Mouse (Mus musculus): Measurements from ENCODE around the gene Isyna1.

Isyna1 gene

DNA sequence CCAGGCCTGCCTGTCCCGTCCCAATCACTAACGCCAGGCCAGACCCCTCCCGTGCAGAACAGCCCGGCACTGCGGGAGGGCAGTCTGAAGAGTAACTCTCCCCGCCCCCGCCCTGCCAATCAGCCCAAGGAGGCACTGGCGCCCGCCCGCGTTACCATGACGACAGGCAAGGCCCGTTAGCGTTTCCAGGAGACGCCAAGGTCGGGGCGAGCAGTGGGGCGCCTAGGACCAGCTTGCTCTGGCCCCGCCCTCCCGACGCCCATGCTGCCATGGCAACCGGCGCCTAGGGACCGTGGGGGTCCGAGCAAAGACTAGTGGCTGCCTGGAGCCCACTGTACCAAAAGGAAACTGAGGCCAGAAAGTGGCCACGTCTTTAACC lies 7.1 kb downstream of the Isyna1 start:
- in situ Hi-C loops (cut with MboI; ENCODE audit: low sequenced_read_pairs) = no loop called here

DNA sequence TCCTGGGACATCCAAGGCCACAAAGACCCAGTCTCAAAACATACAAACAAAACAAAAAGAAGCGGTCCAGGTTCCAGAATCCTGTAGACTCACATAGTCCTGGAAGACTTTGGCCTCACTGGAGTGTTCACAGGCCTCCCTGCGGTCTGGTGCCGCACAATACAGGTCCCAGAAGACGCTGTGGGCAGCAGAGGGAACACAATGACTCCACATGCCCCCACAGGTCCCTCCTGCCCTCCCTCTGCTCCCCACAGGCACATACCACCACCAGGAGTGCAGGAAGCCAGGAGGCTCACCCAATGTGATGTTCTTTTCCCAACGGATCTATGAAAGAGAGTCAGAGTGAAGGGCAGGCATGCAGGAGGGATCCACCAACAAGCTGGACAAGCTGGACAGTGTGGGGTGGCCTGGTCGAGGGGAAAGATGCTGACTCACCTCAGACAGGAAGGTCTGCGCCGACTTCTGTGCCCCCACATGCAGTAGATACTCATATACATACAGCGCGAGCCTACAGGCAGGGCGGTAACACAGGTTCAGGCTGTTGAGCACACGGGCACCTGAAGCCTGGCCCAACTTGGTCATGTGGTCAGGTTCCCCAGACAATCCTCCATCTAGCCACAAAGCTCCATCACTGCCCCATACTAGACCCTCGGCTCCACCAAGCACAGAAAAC lies 8.1 kb downstream of the Isyna1 start:
- in situ Hi-C loops (cut with MboI; ENCODE audit: low sequenced_read_pairs) = no loop called here

DNA sequence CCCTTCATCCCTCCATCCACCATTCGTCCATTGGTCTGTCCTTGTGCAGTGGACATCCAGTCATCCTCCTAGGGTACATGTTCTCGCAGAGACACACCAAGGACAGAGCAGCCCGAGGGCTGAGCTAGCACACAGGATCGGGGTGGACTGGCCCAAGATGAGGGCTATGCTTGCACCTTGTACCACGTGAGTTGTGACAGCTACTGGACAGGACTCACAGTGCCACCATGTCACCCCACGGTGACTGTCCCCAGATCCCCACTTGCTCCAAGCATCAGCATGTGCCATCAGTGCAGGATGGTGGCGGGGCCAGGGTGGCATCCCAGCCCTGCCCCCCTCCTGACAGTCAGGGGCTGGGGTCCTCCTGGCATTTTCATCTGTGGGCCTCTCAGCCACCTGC lies 10.4 kb downstream of the Isyna1 start:
- in situ Hi-C loops (cut with MboI; ENCODE audit: low sequenced_read_pairs) = no loop called here

DNA sequence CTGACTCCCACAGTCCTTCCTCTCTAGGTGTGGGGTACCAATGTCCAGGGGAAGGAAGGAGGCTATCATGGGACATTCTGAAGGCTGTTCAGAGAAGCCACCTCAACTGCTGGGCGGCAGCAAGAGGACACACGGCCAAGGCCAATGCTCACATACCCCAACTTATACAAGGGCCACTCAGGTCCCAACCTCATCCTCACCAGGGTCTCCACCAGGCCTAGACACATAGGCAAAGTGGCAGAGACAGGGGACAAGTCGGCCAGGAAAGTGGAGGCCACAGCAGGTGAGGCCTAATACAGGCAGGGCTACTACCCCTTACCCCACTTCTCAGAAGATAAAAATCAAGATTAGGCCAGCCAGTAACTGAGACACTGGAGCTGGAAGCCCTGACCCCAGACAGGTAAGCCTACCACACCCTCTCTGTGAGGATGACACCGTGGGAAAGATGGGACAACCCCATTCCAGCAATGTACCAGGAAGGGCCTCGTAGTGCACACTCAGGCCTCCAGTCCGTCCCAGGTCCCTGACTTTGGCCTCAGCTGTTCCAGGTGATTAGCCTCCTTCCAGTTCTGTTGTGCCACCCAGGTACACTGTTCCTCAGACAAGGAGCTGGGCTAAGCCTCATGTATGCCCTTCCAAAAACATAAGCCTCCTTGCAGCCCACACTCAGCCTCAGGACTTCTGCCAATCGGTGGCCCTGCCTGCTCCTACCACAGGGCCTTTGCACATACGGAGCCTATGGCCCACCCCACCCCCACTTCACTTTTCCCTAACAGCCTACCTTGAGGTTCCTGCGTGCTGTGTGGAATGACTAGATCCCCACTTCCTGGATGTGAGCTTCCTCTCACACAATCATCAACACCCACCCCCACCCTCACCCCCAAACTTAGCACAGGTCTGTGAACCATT lies 12.0 kb downstream of the Isyna1 start:
- in situ Hi-C loops (cut with MboI; ENCODE audit: low sequenced_read_pairs) = no loop called here

DNA sequence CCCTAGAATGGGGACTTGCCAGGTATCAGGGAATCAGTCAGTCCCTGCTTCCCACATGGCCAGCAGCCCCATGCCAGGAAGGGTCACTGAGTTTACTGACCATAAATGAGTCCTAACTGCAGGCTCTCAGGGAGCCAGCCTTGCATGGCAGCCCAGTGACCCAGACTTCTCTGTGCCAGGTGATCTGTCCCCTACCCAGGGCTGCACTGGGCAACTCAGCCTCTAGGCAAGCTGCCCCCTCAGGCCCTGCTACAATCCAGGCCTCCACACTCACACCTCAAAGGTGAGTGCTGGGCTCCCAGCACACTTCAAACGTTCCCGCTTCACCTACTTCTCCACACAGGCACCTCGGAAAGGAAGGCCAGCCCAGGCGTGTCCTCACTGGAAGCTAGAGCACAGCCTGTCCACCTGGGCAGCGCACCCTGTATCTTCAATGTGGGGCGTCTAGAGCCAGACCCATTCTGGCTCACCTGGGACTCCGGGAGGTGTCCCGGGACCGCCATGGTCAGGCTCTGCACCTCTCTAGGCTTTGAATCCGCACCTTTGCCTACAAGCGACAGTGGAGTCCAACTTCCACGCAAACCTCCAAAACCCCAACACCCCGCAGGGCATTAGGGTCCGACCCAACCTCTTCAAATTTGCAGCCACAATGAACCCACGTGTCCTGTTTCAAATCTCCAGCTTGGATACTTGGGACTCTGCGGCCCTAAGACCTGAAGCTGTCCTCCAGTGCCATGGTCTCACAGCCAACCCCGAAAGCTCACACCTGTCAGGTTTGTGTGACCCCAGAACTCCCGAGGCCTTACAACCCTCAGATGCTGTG lies 12.8 kb downstream of the Isyna1 start:
- in situ Hi-C loops (cut with MboI; ENCODE audit: low sequenced_read_pairs) = no loop called here

DNA sequence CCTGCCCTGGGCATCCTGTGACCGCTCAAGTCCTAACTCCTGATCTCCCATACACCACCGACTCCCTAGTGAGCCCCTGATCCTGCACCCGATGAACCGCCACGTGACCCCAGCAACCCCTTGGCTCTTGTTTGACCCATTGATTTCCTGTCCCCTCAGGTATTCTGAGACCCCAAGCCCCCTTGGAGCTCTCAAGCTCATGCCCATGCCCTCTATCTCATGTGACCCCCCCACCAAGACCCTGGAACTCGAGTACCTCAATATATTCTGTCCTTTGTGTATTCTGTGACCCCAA lies 13.4 kb downstream of the Isyna1 start:
- in situ Hi-C loops (cut with MboI; ENCODE audit: low sequenced_read_pairs) = no loop called here

DNA sequence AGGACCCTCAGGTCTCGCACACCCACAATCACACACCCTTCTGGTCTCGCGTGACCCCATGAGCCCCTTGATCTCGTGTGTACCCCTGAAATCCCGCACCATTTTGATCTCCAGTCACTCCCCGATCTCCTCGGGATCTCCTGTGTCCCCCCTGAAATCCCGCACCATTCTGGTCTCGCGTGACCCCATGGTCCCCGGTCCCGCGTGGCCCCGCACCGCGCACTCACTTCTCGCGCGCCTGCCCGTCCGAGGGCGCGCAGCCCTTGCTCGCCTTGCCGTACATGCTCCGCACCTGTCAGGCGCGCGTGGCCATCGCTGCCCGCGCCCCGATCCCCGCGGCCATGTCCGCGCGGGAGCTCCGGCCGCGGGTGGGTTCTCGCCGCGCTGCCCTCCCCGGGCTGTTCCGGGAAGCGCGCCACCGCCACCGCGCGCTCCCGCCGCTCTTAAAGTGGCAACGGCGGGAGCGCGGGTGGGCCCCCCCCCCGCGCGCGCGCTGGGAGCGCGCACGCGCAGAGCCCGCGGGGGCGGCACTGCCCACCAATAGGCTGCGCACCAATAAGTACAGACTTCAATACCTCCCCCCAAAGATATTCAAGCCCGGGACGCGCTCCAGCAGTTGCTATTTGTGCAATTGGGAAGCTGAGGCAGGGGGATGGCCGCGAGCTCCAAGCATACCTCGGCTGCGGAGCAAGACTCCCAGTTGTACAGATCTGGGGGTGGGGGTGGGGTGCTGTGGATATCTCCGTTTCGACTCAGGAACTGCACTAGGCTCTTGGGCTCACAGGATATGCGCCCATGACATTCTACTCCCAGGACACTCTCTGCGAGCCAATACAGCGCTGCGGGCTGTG lies 13.9 kb downstream of the Isyna1 start:
- in situ Hi-C loops (cut with MboI; ENCODE audit: low sequenced_read_pairs) = no loop called here

DNA sequence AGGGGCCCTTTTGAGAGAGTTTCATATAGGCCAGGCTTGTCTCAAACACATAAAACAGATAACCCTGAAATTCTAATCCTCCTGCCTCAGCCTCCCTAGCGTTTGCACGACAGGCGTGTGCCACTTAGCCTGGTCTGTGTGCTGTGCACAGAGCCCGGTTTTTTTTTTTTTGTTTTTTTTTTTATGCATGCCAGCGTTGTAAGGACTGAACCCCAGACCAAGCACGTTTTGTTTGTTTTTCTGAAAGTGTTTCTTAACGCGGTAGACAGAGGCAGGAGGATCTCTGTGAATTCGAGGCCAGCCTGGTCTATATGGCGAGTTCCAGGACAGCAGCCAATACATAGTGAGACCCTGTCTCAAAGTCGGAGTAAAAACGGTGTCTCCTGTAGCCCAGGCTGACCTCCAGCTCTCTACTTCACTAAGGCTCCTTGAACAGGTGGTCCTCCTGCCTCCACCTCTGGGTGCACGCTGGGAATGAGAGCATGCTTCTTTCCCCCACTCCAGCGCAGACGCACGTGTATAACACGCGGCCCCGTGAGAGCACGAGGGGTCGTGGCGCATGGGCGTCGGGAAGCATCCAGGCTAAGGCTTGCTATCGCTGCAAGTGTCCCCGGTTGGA lies 14.7 kb downstream of the Isyna1 start, which contains the start of gene Ssbp4:
TSS of gene Ssbp4 (minus strand) at position 124 of the 619 bp plus-strand sequence.
- in situ Hi-C loops (cut with MboI; ENCODE audit: low sequenced_read_pairs) = no loop called here

DNA sequence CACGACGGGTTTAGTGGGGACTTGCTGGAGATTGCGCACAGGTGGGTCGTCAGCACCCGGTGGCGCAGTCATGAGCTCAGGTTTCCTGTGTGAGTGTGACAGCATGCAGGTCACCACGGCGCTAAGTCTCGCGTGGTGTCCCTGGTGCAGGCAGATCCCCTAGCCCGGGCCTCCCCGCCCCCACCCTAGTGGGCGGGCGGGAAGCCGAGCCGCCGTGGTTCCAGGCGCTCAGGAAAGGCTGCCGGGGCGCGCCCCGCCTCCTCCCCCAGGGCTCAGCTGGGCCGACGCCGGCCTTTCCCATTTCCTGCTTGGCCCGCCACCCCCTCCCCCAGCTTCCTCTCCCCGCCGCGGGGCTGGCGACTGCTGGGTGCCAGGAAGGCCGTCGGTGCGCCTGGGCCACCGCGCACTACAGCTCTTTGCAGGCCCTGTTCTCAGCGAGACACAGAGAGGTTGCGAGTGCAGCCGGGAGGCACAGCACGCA lies 15.2 kb downstream of the Isyna1 start:
- in situ Hi-C loops (cut with MboI; ENCODE audit: low sequenced_read_pairs) = no loop called here

DNA sequence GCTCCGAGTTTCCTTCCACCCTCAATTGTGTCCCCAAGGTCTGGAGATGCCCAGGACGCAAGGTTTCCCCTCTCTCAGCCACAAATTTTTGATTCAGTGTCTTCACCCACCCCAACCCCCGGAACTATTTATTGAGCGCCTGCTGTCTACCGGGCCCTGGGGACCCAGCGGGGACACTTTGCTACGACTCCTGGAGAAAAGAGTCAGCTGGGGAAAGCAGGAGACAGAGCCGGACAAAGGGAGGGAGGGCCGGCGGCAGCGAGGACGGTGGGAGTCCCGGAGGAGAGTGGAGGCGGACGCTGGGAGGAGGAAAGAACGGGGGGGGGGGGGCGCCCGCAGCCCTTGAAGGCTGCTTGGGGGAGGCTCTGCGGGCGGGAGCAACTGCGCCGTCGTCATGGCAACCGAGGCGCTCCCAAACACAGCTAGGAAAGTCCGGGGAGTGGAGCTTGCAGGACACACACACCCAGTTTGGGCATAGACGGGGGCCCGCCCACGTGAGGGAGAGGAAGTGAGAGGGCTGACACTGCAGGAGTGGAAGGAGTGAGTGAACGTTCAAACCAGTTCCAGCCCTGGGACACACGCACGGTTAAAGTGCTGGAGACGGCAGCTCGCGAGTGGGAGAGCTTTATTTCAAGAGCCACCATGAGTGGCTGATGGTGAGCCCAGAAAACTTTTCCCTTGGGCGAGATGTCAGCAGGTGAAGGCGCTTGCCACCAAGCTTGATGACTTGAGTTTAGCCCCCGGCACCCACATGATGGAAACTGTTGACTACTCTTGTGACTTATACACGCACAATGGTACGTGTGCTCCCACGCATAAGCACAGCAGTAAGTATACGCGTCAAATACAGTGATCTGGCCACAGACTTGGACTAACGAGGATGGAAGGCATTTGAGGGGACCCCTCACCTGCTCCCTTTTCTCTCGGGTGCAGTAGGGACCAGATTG lies 15.9 kb downstream of the Isyna1 start:
- in situ Hi-C loops (cut with MboI; ENCODE audit: low sequenced_read_pairs) = no loop called here

DNA sequence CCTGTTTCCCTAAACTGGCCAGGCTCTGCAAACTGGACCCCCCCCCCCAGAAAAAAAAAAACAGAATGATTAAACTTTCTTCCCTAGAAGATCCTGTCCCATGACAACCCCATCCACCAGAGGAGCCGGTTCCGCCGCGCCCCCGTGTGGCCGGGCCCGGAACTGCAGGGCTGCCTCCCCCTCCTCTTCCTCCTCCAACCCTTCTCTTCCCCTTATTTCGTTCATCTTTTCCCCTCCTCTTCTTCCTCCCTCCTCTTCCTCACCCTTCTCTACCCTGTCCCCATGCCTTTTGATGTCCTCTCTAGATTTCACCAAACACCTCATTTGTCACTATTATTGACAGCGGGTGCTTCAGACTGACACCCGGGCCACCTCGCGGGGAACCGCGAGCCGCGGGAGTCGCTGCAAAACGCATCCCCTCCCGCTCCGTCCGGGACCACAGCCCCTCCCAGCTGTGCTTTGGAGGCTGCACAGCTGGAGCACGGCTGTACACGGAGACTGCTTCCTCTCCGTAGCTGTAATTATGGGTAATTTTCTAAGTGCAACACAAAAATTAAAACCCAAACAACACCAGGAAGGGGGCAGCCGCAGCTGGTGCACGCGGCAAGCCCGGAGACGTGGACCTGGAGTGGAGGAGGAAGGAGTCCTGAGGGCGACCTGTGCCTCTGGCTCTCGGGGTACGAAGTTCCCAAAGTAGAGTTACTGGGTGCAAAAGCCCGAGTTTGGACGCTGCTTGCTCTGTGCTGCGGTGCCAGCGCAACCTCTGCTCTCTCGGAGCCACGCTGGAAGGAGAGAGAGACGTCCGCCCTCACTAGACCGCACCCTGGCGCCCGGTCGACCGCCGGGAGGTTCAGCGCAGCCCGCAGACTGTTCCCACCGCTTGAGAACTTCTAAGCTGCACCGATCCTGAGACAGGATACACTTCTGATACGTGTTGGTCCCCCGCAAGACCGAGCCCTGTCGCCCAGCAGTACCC lies 16.9 kb downstream of the Isyna1 start:
- in situ Hi-C loops (cut with MboI; ENCODE audit: low sequenced_read_pairs) = no loop called here

DNA sequence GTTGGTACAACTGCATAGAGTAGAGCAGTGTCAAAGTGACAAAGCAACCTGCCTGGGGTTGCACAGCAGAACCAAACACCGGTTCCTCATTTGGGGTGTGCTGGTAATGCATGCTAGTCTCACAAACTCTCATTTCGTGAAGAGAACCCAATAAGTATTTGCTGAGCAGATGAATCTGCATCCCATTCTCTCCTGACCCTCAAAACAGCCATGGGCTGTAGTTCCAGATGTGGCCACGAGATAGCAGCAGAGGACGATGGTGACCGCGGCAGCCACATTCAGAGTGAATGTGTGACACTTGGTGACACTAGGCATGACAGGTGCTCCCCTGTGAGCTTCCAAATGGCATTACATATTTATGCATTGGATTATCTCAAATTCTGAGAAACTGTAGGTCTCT lies 17.7 kb downstream of the Isyna1 start:
- in situ Hi-C loops (cut with MboI; ENCODE audit: low sequenced_read_pairs) = no loop called here

DNA sequence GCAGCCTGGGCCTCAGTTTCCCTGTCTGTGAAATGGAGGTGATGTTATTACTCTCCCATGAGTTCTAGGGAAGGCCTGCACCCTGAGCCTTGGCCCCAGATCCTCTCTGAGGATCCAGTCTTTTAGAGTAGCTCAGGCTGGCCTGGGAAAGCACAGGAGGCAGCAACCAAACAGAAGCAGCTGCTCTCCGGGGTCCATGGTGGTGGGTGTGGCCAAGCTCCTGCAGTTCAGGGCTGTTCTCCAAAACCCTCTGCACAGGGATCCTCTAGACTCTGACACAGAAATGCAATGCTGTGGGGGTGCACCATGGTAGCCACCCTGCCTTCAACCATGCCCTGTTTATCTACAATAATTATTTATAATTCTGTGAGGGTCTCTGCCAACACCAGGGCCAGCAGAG lies 19.6 kb downstream of the Isyna1 start:
- in situ Hi-C loops (cut with MboI; ENCODE audit: low sequenced_read_pairs) = no loop called here

DNA sequence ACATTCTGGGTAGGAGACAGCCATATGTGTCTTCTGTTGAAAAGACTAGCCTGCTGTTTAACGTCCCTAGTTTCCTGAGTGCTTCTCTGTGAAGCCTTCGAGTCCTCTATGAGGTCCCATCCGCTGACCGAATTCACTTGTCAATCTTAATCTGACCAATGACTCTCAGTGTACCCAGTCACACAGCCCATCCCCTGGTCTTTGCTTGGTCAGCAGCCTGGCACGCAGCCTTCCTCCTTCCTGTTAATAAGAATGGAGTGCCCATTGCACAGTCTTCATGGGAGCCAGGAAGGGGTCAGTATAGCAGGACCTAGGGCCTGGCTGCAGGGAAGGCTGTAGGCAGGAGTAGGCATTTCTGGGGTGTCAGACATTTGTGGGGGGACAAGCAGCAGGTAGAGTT lies 20.3 kb downstream of the Isyna1 start:
- in situ Hi-C loops (cut with MboI; ENCODE audit: low sequenced_read_pairs) = no loop called here

DNA sequence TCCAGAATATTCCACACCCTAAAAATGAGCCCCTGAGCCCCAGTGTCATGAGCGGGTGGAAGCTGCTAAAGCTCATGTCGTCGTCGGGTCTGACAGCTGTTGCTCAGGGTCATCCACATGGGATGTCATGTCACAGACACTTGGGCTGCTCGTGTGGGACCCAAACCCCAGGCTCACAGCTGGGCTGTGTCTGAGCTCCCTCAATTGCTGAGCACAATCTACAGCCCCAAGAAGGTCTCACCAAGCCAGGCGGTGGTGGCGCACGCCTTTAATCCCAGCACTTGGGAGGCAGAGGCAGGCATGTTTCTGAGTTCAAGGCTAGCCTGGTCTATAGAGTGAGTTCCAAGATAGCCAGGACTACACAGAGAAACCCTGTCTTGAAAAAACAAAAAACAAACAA lies 21.1 kb downstream of the Isyna1 start:
- in situ Hi-C loops (cut with MboI; ENCODE audit: low sequenced_read_pairs) = no loop called here

DNA sequence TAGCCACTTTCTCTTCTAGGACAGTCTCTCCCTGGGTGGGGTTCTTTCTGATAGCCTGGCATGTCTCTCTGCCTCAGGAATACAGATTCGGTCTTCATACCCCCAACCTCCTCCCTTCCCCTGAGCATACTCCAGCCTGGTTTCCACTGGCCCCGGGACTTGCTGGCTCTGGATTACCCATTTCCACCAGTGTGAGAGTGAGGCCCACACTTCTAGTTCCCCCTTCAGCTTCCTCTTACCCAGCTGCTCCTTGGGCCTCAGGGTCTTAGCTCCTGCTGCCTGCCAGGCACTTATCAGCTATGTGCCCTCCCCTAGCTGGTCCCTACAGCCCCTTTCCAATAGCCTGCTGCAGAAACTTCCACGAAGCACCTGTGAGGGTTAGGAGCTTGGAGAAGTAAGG lies 21.7 kb downstream of the Isyna1 start, which contains the start of gene Lrrc25:
TSS of gene Lrrc25 (plus strand) at position 262 of the 400 bp plus-strand sequence.
- in situ Hi-C loops (cut with MboI; ENCODE audit: low sequenced_read_pairs) = no loop called here

DNA sequence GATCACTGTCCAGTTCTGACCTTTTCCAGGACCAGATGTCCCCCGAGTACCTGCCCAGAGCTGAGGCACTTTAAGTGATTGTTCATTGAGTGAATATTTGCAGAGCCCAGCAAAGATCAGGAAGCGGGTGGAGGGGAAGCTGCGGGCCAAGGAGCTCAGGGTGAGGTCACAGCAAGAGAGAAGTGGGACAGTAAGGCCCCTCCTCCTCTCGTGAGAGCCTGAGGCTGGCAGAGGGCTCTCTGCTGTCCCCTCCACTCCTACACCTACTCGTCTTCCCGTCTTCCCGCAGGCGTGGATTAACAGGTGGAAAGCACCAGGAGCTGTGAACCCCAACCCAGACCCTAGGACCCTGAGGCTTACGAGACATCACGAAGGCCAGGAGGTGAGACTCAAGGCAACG lies 22.5 kb downstream of the Isyna1 start:
- in situ Hi-C loops (cut with MboI; ENCODE audit: low sequenced_read_pairs) = no loop called here

DNA sequence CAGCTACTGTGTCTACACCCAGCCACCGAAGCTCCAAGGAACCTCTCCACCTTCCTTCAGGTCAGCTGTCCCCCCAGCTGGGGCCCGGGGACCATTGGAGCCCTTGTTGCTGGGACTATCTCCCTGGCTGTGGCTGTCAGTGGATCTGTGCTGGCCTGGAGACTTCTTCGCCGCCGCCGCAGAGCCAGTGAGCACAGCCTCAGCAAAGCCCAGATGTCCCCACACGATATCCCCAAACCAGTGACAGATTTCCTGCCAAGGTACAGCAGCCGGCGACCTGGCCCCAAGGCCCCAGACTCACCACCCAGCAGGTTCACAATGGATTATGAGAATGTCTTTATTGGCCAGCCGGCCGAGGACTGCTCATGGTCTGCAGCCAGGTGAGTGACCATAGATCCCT lies 23.8 kb downstream of the Isyna1 start:
- in situ Hi-C loops (cut with MboI; ENCODE audit: low sequenced_read_pairs) = no loop called here
